Mouse (Mus musculus) lung, adult 2 months (tissue): Measurements from ENCODE around the gene Tut7. TPM values are rescaled to one million over a fixed set of nuclear protein-coding genes. Genes with fewer than 3 reads are reported as not detected.
A peak's percentile ranks its signal among the peaks of the same experiment; 100 is the strongest.
"Not testable (repeated sequence)": the region's sequence is repeated elsewhere in the genome, so short reads cannot be mapped to it uniquely, and the experiment has no call there.

Experiments
- DNase-seq: peaks from one replicate; pipeline ENCODE4 v3.0.0; 2022
- H3K4me1 ChIP-seq: fragments of 200-500 bp; 2 replicates; pipeline ENCODE4 v1.6.1; 2011; ENCODE audit warnings: low read length; ENCODE audit not compliant: control insufficient read depth, insufficient read depth
- H3K4me3 ChIP-seq: fragments of 200-500 bp; replicated peaks from 2 replicates; pipeline ENCODE3; 2011; ENCODE audit warnings: low read depth, mild to moderate bottlenecking, control low read depth, low read length; ENCODE audit errors: extremely low read depth
- CTCF ChIP-seq: fragments of 200-500 bp; IDR thresholded peaks from 2 replicates; pipeline ENCODE4 v1.5.1; 2011; ENCODE audit warnings: mild to moderate bottlenecking, low read length, control low read depth; ENCODE audit not compliant: insufficient read depth
- POLR2A ChIP-seq: fragments of 200-500 bp; IDR thresholded peaks from 2 replicates; pipeline ENCODE4 v1.6.1; 2011; ENCODE audit warnings: low read depth, mild to moderate bottlenecking, control low read depth, low read length, borderline replicate concordance; ENCODE audit errors: extremely low read depth
- WGBS: fragments of 180-500 bp; shearing (Covaris S2); methylation state at CpG from one replicate; pipeline ENCODE4 v1.1.7; 2018; 5-methylcytosine and 5-hydroxymethylcytosine counted together
- polyA plus RNA-seq: library from polyadenylated mRNA; depleted of rRNA; stranded (reverse); fragments of >200 nt; gene quantifications from 2 replicates; pipeline ENCODE4 v1.2.3, GENCODE M21; 2012; rRNA removed

Gene Tut7
- polyA plus RNA-seq, 1 experiment: 24.5 TPM

- DNase-seq: no peak
- 0 out of 2 replicates have a peak, but pooled peaks have one; percentile 22 for TF ChIP-seq CTCF
- TF ChIP-seq POLR2A: no peak
- 55% methylated on average over 10 of the region's 10 CpGs for WGBS
These were observed 81.2 kb downstream of the Tut7 start for GRCm38 (mm10) chr13:59741697-59742096.

GRCm38 (mm10) chr13:59741096-59741495 is 81.9 kb downstream of the Tut7 start:
- WGBS: 74% methylated on average over 11 of the region's 11 CpGs
- H3K4me1 ChIP-seq: no peaks in the 10 kb centered on the region
- TF ChIP-seq POLR2A: no peak
- no peak for TF ChIP-seq CTCF
- no peak for DNase-seq
- no peak overlapping the region for H3K4me3 ChIP-seq

More at GRCm38 (mm10) chr13:59741697-59742096, 81.2 kb downstream of the Tut7 start:
- no peak overlapping the region for H3K4me3 ChIP-seq
- H3K4me1 ChIP-seq: no peaks in the 10 kb centered on the region

- no peak for TF ChIP-seq POLR2A
- no peak for TF ChIP-seq CTCF
- Histone ChIP-seq H3K4me1 (no peaks in the 10 kb centered on the region), H3K4me3 (no peak overlapping the region)
- WGBS: 93% methylated on average over 4 of the region's 4 CpGs
- no peak for DNase-seq
These were observed 83.5 kb downstream of the Tut7 start for GRCm38 (mm10) chr13:59739397-59739796.

GRCm38 (mm10) chr13:59738455-59738854 is 84.5 kb downstream of the Tut7 start:
- Histone ChIP-seq H3K4me1 (no peaks in the 10 kb centered on the region), H3K4me3 (no peak overlapping the region)
- TF ChIP-seq POLR2A: no peak
- TF ChIP-seq CTCF: no peak
- WGBS: 89% methylated on average over 2 of the region's 2 CpGs
- no peak for DNase-seq

- Histone ChIP-seq H3K4me3 (no peak overlapping the region), H3K4me1 (no peaks in the 10 kb centered on the region)
- DNase-seq: no peak
- 23% methylated on average over 3 of the region's 3 CpGs for WGBS
- TF ChIP-seq POLR2A: no peak
- TF ChIP-seq CTCF: no peak
These were observed 87.8 kb downstream of the Tut7 start for GRCm38 (mm10) chr13:59735190-59735589.

GRCm38 (mm10) chr13:59734347-59734746 is 88.6 kb downstream of the Tut7 start:
- not testable (repeated sequence) for H3K4me3 ChIP-seq, DNase-seq, H3K4me1 ChIP-seq
- WGBS: 21% methylated on average over 6 of the region's 6 CpGs

GRCm38 (mm10) chr13:59733936-59734335 is 89.0 kb downstream of the Tut7 start:
- TF ChIP-seq POLR2A (no peak), CTCF (no peak)
- 80% methylated on average over 4 of the region's 4 CpGs for WGBS
- Histone ChIP-seq H3K4me3 (no peak overlapping the region), H3K4me1 (no peaks in the 10 kb centered on the region)
- DNase-seq: no peak

GRCm38 (mm10) chr13:59731652-59732051 is 91.3 kb downstream of the Tut7 start, which contains the start of gene Spata31d1d:
TSS of gene Spata31d1d (minus strand) at chr13:59731752.
- 52% methylated on average over 7 of the region's 7 CpGs for WGBS
- no peaks in the 10 kb centered on the region for H3K4me1 ChIP-seq
- TF ChIP-seq POLR2A (no peak), CTCF (no peak)
- H3K4me3 ChIP-seq: no peak within 1 kb of the TSS
- DNase-seq: no peak

- Histone ChIP-seq H3K4me3 (no peak overlapping the region), H3K4me1 (no peaks in the 10 kb centered on the region)
- TF ChIP-seq CTCF (peak; percentile 97), POLR2A (no peak)
- peak; percentile 75 for DNase-seq
- 16% methylated on average over 7 of the region's 7 CpGs for WGBS
These were observed 94.4 kb downstream of the Tut7 start for GRCm38 (mm10) chr13:59728378-59729093.

- H3K4me1 ChIP-seq: no peaks in the 10 kb centered on the region
- no peak for DNase-seq
- no peak overlapping the region for H3K4me3 ChIP-seq
- TF ChIP-seq POLR2A (no peak), CTCF (no peak)
- 36% methylated on average over 29 of the region's 29 CpGs for WGBS
These were observed 96.6 kb downstream of the Tut7 start for GRCm38 (mm10) chr13:59726139-59726867.

GRCm38 (mm10) chr13:59722089-59722488 is 100.9 kb downstream of the Tut7 start:
- not testable (repeated sequence) for H3K4me1 ChIP-seq, H3K4me3 ChIP-seq, DNase-seq
- WGBS: 92% methylated on average over 1 of the region's 1 CpGs

Other genes starting within 250 kb of the Tut7 start
- gene Agtpbp1, start 237.9 kb downstream of the Tut7 start, polyA plus RNA-seq: 5.6 and 9.9 TPM in 2 replicates
- gene Naa35, start 237.9 kb downstream of the Tut7 start, polyA plus RNA-seq: 19.8 and 32.7 TPM in 2 replicates
- 11.2 and 15.3 TPM in 2 replicates for gene Golm1, start 147.3 kb downstream of the Tut7 start, polyA plus RNA-seq
- gene 4921517D22Rik, start 129.0 kb downstream of the Tut7 start, polyA plus RNA-seq: not detected in 2 replicates
- gene Spata31d1a, start 112.8 kb downstream of the Tut7 start, polyA plus RNA-seq: not detected in 2 replicates
- gene Spata31d1b, start 110.9 kb downstream of the Tut7 start, polyA plus RNA-seq: 0.05 TPM in 1 of 2 replicates, not detected in the other
- gene Spata31d1d, start 91.4 kb downstream of the Tut7 start, polyA plus RNA-seq: not detected in 2 replicates
- 0.04 TPM in 1 of 2 replicates, not detected in the other for gene 1700014D04Rik, start 76.4 kb downstream of the Tut7 start, polyA plus RNA-seq
- gene Isca1, start 53.3 kb downstream of the Tut7 start, polyA plus RNA-seq: 59.0 and 82.1 TPM in 2 replicates
- gene Gm49354, start 40.9 kb downstream of the Tut7 start, polyA plus RNA-seq: not detected in 2 replicates